Mouse (Mus musculus): Measurements from ENCODE around the gene Cspg4. TPM values are rescaled to one million over a fixed set of nuclear protein-coding genes. Genes with fewer than 3 reads are reported as not detected.
"Not testable (repeated sequence)": the region's sequence is repeated elsewhere in the genome, so short reads cannot be mapped to it uniquely, and the experiment has no call there.

Gene Cspg4
- polyA plus RNA-seq, 1 experiment from 2014 or later = 3.1 TPM

DNA sequence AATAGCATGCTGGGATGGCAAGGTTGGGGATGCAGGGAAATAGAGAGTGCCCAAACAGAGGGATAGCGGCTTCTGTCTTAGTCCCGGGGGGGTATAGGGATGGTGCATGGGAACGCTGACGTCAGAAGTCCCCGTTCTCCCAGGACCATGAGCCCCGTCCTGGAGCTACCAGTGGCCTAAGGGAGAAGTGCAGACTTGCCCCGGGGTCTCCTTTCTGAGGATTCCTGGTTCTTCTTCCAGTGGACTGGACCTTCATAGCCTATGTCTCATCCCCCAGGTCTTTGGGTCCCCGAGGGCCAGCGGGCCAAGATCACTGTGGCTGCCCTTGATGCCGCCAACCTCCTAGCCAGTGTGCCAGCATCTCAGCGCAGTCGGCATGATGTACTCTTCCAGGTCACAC, 31.9 kb downstream of the Cspg4 start:
- no peak for ATAC-seq
- Histone ChIP-seq H3K9ac (no peak overlapping the region), H3K27ac (no peak overlapping the region), H3K27me3 (peaks cover 3% of the 10 kb centered on the region; the same call in 1 of the 2 replicates), H3K4me1 (peaks cover 8% of the 10 kb centered on the region; the same call in 1 of the 2 replicates), H3K4me2 (no peak overlapping the region), H3K4me3 (no peak overlapping the region), H3K36me3 (ENCODE audit: poor library complexity, severe bottlenecking) (no peaks in the 10 kb centered on the region), H3K9me3 (replicated peaks) (no peaks in the 10 kb centered on the region)
- 93% methylated on average over 12 of the region's 12 CpGs for WGBS

DNA sequence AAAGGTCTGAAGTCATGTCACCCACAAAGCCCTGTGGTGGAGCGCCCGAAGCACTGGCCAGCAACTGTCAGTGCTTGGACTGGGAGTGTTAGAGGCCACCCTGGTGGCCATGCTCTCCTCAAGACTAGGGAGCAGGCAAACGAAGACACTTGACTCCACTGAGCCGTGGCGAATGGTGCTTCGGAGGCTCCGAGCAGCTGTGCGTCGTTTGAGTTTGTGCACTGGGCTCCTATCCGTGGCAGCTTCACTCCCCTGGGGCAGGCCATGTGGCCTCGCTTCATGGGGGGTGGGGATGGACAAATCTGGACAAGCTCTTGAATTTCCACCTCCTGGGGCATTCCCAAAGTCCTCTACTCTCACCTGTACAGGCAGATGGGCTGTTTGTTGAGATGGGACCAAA, 34.6 kb downstream of the Cspg4 start:
- 88% methylated on average over 11 of the region's 11 CpGs for WGBS
- H3K9ac ChIP-seq = no peak overlapping the region
- H3K4me1 ChIP-seq = no peaks in the 10 kb centered on the region
- no peak overlapping the region for H3K4me2 ChIP-seq
- H3K9me3 ChIP-seq (replicated peaks) = no peaks in the 10 kb centered on the region
- no peaks in the 10 kb centered on the region for H3K36me3 ChIP-seq (ENCODE audit: poor library complexity, severe bottlenecking)
- ATAC-seq = no peak
- no peak overlapping the region for H3K27ac ChIP-seq
- H3K27me3 ChIP-seq = no peaks in the 10 kb centered on the region
- no peak overlapping the region for H3K4me3 ChIP-seq

DNA sequence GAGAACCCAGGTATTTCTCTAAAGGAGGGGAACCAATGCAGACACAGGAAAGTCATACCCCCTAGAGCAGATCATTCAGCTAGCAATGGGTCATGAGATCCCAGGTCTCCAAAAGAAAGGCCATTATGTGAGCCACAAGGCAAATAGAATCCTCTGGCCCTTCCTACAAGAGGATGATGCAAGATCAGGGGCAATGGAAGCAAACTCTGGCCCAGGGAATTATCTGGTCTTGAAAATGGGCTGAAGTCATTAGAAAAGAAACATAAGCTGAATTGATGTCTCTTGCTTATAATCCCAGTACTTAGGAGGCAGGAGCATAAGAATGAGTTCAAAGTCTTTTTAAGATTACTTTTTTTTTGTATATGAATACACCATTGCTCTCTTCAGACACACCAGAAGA, 35.2 kb downstream of the Cspg4 start:
- Histone ChIP-seq H3K4me1 (no peaks in the 10 kb centered on the region), H3K9ac (no peak overlapping the region), H3K36me3 (ENCODE audit: poor library complexity, severe bottlenecking) (no peaks in the 10 kb centered on the region), H3K4me2 (no peak overlapping the region), H3K27ac (no peak overlapping the region), H3K9me3 (replicated peaks) (no peaks in the 10 kb centered on the region), H3K4me3 (no peak overlapping the region), H3K27me3 (no peaks in the 10 kb centered on the region)
- no peak for ATAC-seq

DNA sequence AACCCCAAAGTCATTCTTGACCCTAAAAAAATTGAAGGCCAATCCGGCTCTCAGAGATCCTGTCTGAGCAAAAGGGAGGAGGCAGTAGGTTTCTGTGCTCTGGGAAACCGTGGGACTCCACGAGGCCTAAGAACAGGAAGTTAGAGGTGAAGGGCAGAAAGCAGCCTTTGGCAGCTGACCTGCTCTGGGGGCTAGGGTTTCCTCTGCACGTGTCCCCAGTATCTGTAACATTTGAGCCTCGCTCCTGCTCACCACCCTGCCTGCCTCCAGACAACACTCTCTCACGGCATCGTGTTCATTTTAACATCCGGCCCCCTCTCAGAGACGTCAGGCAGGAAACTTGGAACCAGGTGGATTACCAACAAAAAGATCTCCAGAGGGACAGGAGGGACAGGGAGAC, 35.7 kb downstream of the Cspg4 start:
- Histone ChIP-seq H3K4me2 (no peak overlapping the region), H3K9me3 (replicated peaks) (no peaks in the 10 kb centered on the region), H3K27ac (no peak overlapping the region), H3K27me3 (no peaks in the 10 kb centered on the region), H3K9ac (no peak overlapping the region), H3K4me1 (no peaks in the 10 kb centered on the region), H3K36me3 (ENCODE audit: poor library complexity, severe bottlenecking) (no peaks in the 10 kb centered on the region), H3K4me3 (no peak overlapping the region)
- 72% methylated on average over 9 of the region's 9 CpGs for WGBS
- no peak for ATAC-seq

DNA sequence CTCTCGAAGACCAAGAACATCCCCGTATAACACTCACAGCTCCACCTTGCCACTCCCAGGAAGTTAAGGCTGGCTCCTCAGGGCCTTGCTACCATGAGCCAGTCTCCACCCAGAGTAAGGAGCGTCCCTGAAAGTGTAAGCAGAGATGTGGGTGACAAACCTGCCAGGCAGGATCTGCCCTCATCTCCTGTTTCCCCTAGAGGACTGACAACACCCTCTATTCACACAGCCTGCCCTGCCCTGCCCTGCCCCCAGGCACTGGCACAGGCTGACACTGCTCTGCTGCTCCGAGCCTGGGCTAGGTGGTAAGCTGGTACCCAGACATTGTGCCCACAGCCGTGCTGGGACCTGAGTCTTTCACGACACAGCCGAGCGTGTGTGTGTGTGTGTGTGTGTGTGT, 36.4 kb downstream of the Cspg4 start:
- Histone ChIP-seq H3K27ac (no peak overlapping the region), H3K9ac (no peak overlapping the region), H3K4me3 (no peak overlapping the region), H3K36me3 (ENCODE audit: poor library complexity, severe bottlenecking) (no peaks in the 10 kb centered on the region), H3K9me3 (replicated peaks) (no peaks in the 10 kb centered on the region), H3K4me2 (no peak overlapping the region), H3K27me3 (no peaks in the 10 kb centered on the region), H3K4me1 (no peaks in the 10 kb centered on the region)
- no peak for ATAC-seq
- WGBS = 78% methylated on average over 8 of the region's 8 CpGs

DNA sequence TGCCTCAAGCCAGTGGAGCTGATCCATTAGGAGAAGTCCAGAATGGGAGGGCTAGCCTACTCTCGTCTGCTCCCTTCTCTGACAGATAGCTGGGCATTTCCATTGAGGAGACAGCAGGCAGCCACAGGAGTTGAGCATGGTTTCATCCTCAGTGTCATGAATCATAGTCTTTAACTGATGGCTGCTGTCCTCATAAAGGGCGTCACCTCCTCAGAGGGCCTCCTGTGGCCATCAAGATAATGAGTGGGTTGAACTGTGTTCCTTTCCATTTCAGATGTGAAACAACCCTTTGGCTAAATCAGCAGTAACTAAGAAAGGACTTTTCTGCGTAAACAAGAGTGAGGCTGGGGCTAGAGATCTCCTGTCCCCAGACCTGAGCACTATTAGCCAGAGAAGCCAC, 38.8 kb downstream of the Cspg4 start:
- Histone ChIP-seq H3K9ac (no peak overlapping the region), H3K36me3 (ENCODE audit: poor library complexity, severe bottlenecking) (no peaks in the 10 kb centered on the region), H3K27me3 (no peaks in the 10 kb centered on the region), H3K4me1 (no peaks in the 10 kb centered on the region), H3K27ac (no peak overlapping the region), H3K9me3 (replicated peaks) (no peaks in the 10 kb centered on the region), H3K4me2 (no peak overlapping the region), H3K4me3 (no peak overlapping the region)
- 85% methylated on average over 3 of the region's 3 CpGs for WGBS
- ATAC-seq = no peak

DNA sequence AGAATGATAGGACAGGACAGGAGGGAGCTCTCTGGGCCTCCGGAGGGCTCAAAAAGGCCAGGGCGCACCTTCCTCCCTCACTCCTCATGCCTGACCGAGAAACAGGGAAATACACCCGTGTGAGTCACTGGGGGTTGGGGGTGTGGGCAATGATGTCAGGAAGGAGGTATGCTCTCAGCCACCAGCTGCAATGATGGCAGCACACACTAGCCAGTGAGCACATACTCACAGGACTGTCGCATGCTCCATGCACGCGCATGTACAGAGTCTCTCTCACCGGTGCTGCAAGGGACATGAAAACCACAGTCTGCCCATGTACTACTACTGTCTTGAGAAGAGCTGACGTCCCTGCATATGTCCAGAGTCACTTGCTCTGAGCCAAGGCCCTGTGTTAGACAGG, 42.7 kb downstream of the Cspg4 start:
- no peaks in the 10 kb centered on the region for H3K9me3 ChIP-seq (replicated peaks)
- no peak overlapping the region for H3K27ac ChIP-seq
- no peak overlapping the region for H3K4me2 ChIP-seq
- no peak overlapping the region for H3K9ac ChIP-seq
- no peaks in the 10 kb centered on the region for H3K4me1 ChIP-seq
- no peaks in the 10 kb centered on the region for H3K27me3 ChIP-seq
- H3K4me3 ChIP-seq = no peak overlapping the region
- 87% methylated on average over 9 of the region's 9 CpGs for WGBS
- H3K36me3 ChIP-seq (ENCODE audit: poor library complexity, severe bottlenecking) = no peaks in the 10 kb centered on the region
- ATAC-seq = no peak

DNA sequence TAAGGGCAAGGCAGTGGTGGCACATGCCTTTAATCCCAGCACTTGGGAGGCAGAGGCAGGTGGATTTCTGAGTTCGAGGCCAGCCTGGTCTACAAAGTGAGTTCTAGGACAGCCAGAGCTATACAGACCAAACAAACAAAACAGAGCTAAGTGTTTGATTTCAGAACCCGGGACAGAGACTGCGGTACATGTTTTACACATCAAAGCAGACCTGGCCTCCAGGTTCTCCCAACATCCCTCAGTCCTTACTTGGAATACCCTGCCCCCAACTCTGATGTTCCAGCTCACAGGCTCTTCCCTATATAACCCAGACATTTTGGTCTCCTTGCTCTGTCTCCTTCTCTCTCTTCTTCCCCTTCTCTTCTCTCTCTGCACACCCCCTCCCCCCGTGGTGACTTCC, 45.2 kb downstream of the Cspg4 start:
- not testable (repeated sequence) for H3K36me3 ChIP-seq (ENCODE audit: poor library complexity, severe bottlenecking); H3K27ac ChIP-seq; H3K4me2 ChIP-seq; H3K27me3 ChIP-seq; H3K4me3 ChIP-seq; H3K9ac ChIP-seq; H3K9me3 ChIP-seq (replicated peaks); ATAC-seq; H3K4me1 ChIP-seq
- WGBS = 49% methylated on average over 4 of the region's 4 CpGs

DNA sequence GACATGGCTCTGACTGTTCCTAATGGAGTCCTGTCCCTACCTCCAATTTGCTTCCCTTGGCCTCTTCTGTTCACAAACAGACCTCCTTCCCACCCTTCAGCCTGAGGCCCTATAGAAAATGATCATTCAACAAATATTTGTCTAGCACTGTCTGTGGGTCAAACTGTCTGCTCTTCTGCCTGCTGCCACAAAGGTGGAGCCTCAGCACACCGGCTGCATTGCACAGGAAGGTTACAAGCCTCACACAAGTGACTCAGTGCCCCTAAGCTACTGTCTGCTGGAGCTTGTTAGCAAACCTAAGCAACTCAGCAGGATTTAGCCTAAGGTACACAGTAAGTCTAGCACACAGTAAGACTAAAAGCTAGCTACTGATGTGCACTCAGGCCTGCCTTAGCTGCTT, 46.2 kb downstream of the Cspg4 start:
- no peaks in the 10 kb centered on the region for H3K4me1 ChIP-seq
- no peak for ATAC-seq
- 66% methylated on average over 1 of the region's 1 CpGs for WGBS

DNA sequence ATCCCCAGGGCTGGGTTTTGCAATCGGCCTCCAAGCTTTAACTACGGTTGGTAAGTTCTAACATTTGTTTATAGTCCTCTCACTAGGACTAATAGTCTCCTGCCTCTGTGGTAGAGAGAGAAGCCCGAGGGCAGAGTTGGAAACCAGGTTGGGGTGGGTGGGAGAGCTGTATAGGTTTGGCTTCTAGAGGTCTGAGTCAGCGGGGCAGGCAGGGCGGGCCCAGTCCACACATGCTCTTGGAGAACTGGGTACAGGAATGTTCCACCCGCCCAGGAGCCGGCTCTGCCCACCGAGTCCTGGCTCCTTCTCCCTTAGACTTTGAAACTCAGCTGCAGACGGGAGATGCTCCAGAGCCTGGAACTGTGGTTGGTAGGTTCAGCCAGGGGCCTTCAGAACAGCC, 49.2 kb downstream of the Cspg4 start:
- H3K9me3 ChIP-seq (replicated peaks) = no peaks in the 10 kb centered on the region
- H3K4me2 ChIP-seq = no peak overlapping the region
- no peaks in the 10 kb centered on the region for H3K27me3 ChIP-seq
- no peak for ATAC-seq
- no peak overlapping the region for H3K27ac ChIP-seq
- no peaks in the 10 kb centered on the region for H3K4me1 ChIP-seq
- no peak overlapping the region for H3K4me3 ChIP-seq
- H3K36me3 ChIP-seq (ENCODE audit: poor library complexity, severe bottlenecking) = peaks cover 20% of the 10 kb centered on the region
- 92% methylated on average over 9 of the region's 9 CpGs for WGBS
- H3K9ac ChIP-seq = no peak overlapping the region

More for the DNA sequence above, 46.2 kb downstream of the Cspg4 start:
- Histone ChIP-seq H3K9me3 (replicated peaks) (no peaks in the 10 kb centered on the region), H3K27me3 (no peaks in the 10 kb centered on the region), H3K4me3 (no peak overlapping the region), H3K36me3 (ENCODE audit: poor library complexity, severe bottlenecking) (no peaks in the 10 kb centered on the region), H3K4me2 (no peak overlapping the region), H3K9ac (no peak overlapping the region), H3K27ac (no peak overlapping the region)

DNA sequence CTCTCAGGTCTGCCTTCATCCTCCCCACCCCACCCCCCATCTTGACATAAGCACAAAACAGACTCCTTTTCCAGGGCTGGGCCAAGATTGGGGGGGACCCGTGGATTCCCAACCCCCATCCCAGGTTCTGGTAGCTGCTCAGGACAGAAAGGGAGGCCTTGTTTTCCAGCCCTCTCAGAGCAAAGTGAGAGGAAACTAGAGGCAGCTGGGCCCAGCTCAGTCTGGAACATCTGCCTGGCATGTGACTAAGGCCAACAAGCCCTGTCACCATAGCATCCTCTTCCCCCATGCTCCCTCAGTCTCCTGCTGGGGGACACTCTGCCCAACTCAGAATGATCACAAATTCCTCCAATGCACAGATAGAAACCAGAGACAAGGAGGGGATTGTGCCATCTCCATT, 50.3 kb downstream of the Cspg4 start:
- 86% methylated on average over 1 of the region's 1 CpGs for WGBS
- no peak overlapping the region for H3K27ac ChIP-seq
- no peak for ATAC-seq
- H3K9me3 ChIP-seq (replicated peaks) = no peaks in the 10 kb centered on the region
- no peak overlapping the region for H3K4me3 ChIP-seq
- no peaks in the 10 kb centered on the region for H3K4me1 ChIP-seq
- H3K9ac ChIP-seq = no peak overlapping the region
- H3K36me3 ChIP-seq (ENCODE audit: poor library complexity, severe bottlenecking) = peaks cover 20% of the 10 kb centered on the region
- no peaks in the 10 kb centered on the region for H3K27me3 ChIP-seq
- no peak overlapping the region for H3K4me2 ChIP-seq

DNA sequence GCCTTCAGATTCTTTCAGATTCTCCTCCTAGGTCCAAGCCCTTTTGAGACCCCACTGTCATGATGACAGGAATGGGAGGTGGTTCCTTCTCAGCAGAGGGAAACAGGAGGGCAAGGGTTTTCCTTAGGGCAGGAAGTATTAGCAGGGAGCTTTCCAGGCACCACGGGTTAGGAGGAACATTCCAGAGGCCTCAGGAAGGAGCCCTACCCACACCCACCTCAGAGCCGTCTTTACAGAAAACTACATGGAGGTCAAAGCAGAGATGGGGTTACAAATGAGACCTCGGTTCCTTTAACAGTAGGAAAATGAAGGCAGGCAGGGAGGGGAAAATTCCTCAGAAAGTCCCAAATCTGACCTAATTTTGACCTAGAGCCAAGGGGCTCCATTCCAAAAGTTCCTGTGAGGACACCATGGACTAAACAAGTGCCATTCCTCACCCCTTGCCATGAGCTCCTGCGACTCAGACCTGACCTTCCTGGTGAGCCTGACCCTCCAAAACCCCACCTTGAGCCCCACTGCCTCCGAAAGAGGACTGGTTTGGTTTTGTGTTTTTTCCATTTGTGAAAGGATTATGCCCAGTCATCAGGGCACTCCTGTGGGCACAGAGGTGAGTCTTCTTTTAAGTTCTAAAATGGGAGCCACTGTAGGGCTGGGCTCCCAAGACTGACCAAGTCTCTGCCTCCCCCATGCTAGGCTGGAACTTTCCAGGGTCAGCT, 51.0 kb downstream of the Cspg4 start:
- H3K4me1 ChIP-seq = no peaks in the 10 kb centered on the region
- H3K36me3 ChIP-seq (ENCODE audit: poor library complexity, severe bottlenecking) = peaks cover 20% of the 10 kb centered on the region
- H3K9me3 ChIP-seq (replicated peaks) = no peaks in the 10 kb centered on the region
- no peak overlapping the region for H3K4me2 ChIP-seq
- no peak overlapping the region for H3K4me3 ChIP-seq
- 84% methylated on average over 5 of the region's 5 CpGs for WGBS
- no peak overlapping the region for H3K9ac ChIP-seq
- H3K27me3 ChIP-seq = no peaks in the 10 kb centered on the region
- H3K27ac ChIP-seq = no peak overlapping the region
- ATAC-seq = no peak

DNA sequence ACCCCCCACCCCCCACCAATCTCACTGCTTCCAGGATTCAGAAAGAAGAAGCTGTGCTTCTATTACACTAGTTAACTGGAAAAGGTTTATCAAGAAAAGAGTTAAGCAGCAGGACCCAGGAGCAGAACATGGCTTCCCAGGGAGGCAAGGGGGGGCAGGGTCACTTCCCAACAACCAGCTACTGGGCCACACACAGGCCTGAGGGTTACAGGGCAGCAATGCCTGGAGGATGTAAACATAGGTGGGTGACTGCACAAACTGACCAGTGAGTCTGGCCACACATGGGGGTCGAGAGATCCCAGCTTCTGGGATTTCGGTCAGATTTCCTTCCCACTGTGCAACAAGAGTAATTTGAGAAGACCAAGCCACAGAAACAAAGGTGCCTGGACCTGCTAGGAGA, 52.3 kb downstream of the Cspg4 start:
- no peak overlapping the region for H3K4me3 ChIP-seq
- peaks cover 4% of the 10 kb centered on the region; the same call in 1 of the 2 replicates for H3K9me3 ChIP-seq (replicated peaks)
- no peak overlapping the region for H3K9ac ChIP-seq
- 81% methylated on average over 2 of the region's 2 CpGs for WGBS
- no peaks in the 10 kb centered on the region for H3K4me1 ChIP-seq
- H3K36me3 ChIP-seq (ENCODE audit: poor library complexity, severe bottlenecking) = peaks cover 28% of the 10 kb centered on the region
- no peak overlapping the region for H3K27ac ChIP-seq
- ATAC-seq = no peak
- no peak overlapping the region for H3K4me2 ChIP-seq
- no peaks in the 10 kb centered on the region for H3K27me3 ChIP-seq
